Mouse (Mus musculus) heart, adult 2 months (tissue): Measurements from ENCODE around the gene Krtap26-1. TPM values are rescaled to one million over a fixed set of nuclear protein-coding genes. Genes with fewer than 3 reads are reported as not detected.

Experiments used
- DNase-seq, 2 experiments: peaks; one replicate each; pipeline ENCODE4 v3.0.0; 2021
- H3K27ac ChIP-seq: fragments of 200-600 bp; 2 replicates; pipeline ENCODE4 v1.8.1; 2022
- H3K27me3 ChIP-seq: fragments of 200-500 bp; 2 replicates; pipeline ENCODE4 v1.6.1; 2012; ENCODE audit warnings: mild to moderate bottlenecking, low read length, inconsistent platforms, mixed read lengths; ENCODE audit not compliant: control insufficient read depth, insufficient read depth
- H3K36me3 ChIP-seq: fragments of 200-500 bp; 2 replicates; pipeline ENCODE4 v1.6.1; 2012; ENCODE audit warnings: low read length, inconsistent platforms; ENCODE audit not compliant: control insufficient read depth, insufficient read depth
- H3K4me1 ChIP-seq: fragments of 200-500 bp; 2 replicates; pipeline ENCODE4 v1.6.1; 2011; ENCODE audit warnings: low read length; ENCODE audit not compliant: control insufficient read depth, insufficient read depth
- H3K4me3 ChIP-seq: fragments of 200-600 bp; 2 replicates; pipeline ENCODE4 v1.8.1; 2022
- H3K79me2 ChIP-seq: fragments of 200-500 bp; replicated peaks from 2 replicates; pipeline ENCODE4 v1.6.1; 2012; ENCODE audit warnings: mild to moderate bottlenecking, inconsistent platforms, low read length, moderate library complexity, mixed read lengths; ENCODE audit not compliant: control insufficient read depth, insufficient read depth
- H3K9ac ChIP-seq: fragments of 200-500 bp; 2 replicates; pipeline ENCODE4 v1.6.1; 2012; ENCODE audit warnings: low read depth, mild to moderate bottlenecking, control low read depth, inconsistent platforms, low read length, mixed read lengths
- CTCF ChIP-seq: fragments of 200-600 bp; IDR thresholded peaks from 2 replicates; pipeline ENCODE4 v1.8.1; 2022; ENCODE audit warnings: antibody characterized with exemption, mild to moderate bottlenecking, moderate library complexity
- EP300 ChIP-seq: fragments of 200-500 bp; IDR thresholded peaks from 2 replicates; pipeline ENCODE4 v1.6.1; 2011; ENCODE audit warnings: low read depth, low read length, control low read depth; ENCODE audit not compliant: insufficient read depth
- POLR2A ChIP-seq: fragments of 200-500 bp; IDR thresholded peaks from 2 replicates; pipeline ENCODE4 v1.6.1; 2011; ENCODE audit warnings: mild to moderate bottlenecking, low read depth, low read length, control low read depth; ENCODE audit not compliant: insufficient read depth
- WGBS: fragments of 180-500 bp; shearing (Covaris S2); methylation state at CpG from one replicate; pipeline ENCODE4 v1.1.7; 2018; 5-methylcytosine and 5-hydroxymethylcytosine counted together
- intact Hi-C: fragments of 180-260 bp; cut with DNase I; formaldehyde crosslinking; loops from one replicate; pipeline ENCODE4 v1.15.1; 2025
- polyA plus RNA-seq: library from polyadenylated mRNA; depleted of rRNA; stranded (reverse); fragments of >200 nt; gene quantifications from 2 replicates; pipeline ENCODE4 v1.2.3, GENCODE M21; 2012; rRNA removed
- total RNA-seq, 2 experiments: library from RNA; stranded (reverse); gene quantifications; 2 replicates each; pipeline ENCODE4 v1.2.3; 2021

The Krtap26-1 gene
- total and polyA plus RNA-seq, 3 experiments: not detected

GRCm38 (mm10) chr16:88599504-88600237, 47.9 kb downstream of the Krtap26-1 start:
- no peaks in the 10 kb centered on the region for H3K4me1 ChIP-seq
- no peak for DNase-seq
- H3K79me2 ChIP-seq: no peaks in the 10 kb centered on the region
- intact Hi-C loops: no loop called here
- H3K27ac ChIP-seq: no peak overlapping the region
- TF ChIP-seq CTCF (no peak), EP300 (no peak), POLR2A (no peak)
- H3K36me3 ChIP-seq: no peaks in the 10 kb centered on the region
- no peak overlapping the region for H3K9ac ChIP-seq
- WGBS: 61% methylated on average over 16 of the region's 16 CpGs
- no peak overlapping the region for H3K4me3 ChIP-seq
- H3K27me3 ChIP-seq: no peaks in the 10 kb centered on the region

Other genes starting within 250 kb of the Krtap26-1 start
- gene Cldn17, start 140.8 kb downstream of the Krtap26-1 start, total RNA-seq: not detected
- not detected in 2 replicates for gene Cldn17, start 140.8 kb downstream of the Krtap26-1 start, polyA plus RNA-seq
- not detected for gene Cldn8, start 84.6 kb downstream of the Krtap26-1 start, total RNA-seq
- gene Cldn8, start 84.6 kb downstream of the Krtap26-1 start, polyA plus RNA-seq: 0.10 TPM in 1 of 2 replicates, not detected in the other
- not detected for gene Krtap24-1, start 35.5 kb downstream of the Krtap26-1 start, total RNA-seq
- not detected in 2 replicates for gene Krtap24-1, start 35.5 kb downstream of the Krtap26-1 start, polyA plus RNA-seq
- gene 2310079G19Rik, start 20.1 kb downstream of the Krtap26-1 start, total RNA-seq: not detected
- gene 2310079G19Rik, start 20.1 kb downstream of the Krtap26-1 start, polyA plus RNA-seq: not detected in 2 replicates
- not detected for gene Krtap27-1, start 23.9 kb upstream of the Krtap26-1 start, total RNA-seq
- gene Krtap27-1, start 23.9 kb upstream of the Krtap26-1 start, polyA plus RNA-seq: not detected in 2 replicates
- gene 2310061N02Rik, start 60.2 kb upstream of the Krtap26-1 start, total RNA-seq: not detected
- gene 2310061N02Rik, start 60.2 kb upstream of the Krtap26-1 start, polyA plus RNA-seq: not detected in 2 replicates
- gene Krtap13-1, start 81.1 kb upstream of the Krtap26-1 start, total RNA-seq: not detected
- not detected in 2 replicates for gene Krtap13-1, start 81.1 kb upstream of the Krtap26-1 start, polyA plus RNA-seq
- gene Krtap13, start 103.8 kb upstream of the Krtap26-1 start, total RNA-seq: not detected
- gene Krtap13, start 103.8 kb upstream of the Krtap26-1 start, polyA plus RNA-seq: not detected in 2 replicates
- gene 2310034C09Rik, start 111.1 kb upstream of the Krtap26-1 start, total RNA-seq: not detected
- gene 2310034C09Rik, start 111.1 kb upstream of the Krtap26-1 start, polyA plus RNA-seq: not detected in 2 replicates
- not detected for gene 2310057N15Rik, start 126.4 kb upstream of the Krtap26-1 start, total RNA-seq
- not detected in 2 replicates for gene 2310057N15Rik, start 126.4 kb upstream of the Krtap26-1 start, polyA plus RNA-seq
- gene Gm5965, start 130.1 kb upstream of the Krtap26-1 start, total RNA-seq: not detected
- gene Gm5965, start 130.1 kb upstream of the Krtap26-1 start, polyA plus RNA-seq: not detected in 2 replicates
- gene Gm20741, start 164.4 kb upstream of the Krtap26-1 start, total RNA-seq: not detected
- gene Gm20741, start 164.4 kb upstream of the Krtap26-1 start, polyA plus RNA-seq: not detected in 2 replicates
- gene Krtap15, start 172.4 kb upstream of the Krtap26-1 start, total RNA-seq: not detected
- gene Krtap15, start 172.4 kb upstream of the Krtap26-1 start, polyA plus RNA-seq: not detected in 2 replicates
- gene Krtap14, start 178.3 kb upstream of the Krtap26-1 start, total RNA-seq: not detected
- not detected in 2 replicates for gene Krtap14, start 178.3 kb upstream of the Krtap26-1 start, polyA plus RNA-seq
- not detected for gene Krtap19-1, start 221.6 kb upstream of the Krtap26-1 start, total RNA-seq
- gene Krtap19-1, start 221.6 kb upstream of the Krtap26-1 start, polyA plus RNA-seq: not detected in 2 replicates
- not detected for gene Krtap19-2, start 226.5 kb upstream of the Krtap26-1 start, total RNA-seq
- not detected in 2 replicates for gene Krtap19-2, start 226.5 kb upstream of the Krtap26-1 start, polyA plus RNA-seq
- gene Krtap19-3, start 230.2 kb upstream of the Krtap26-1 start, total RNA-seq: not detected
- not detected in 2 replicates for gene Krtap19-3, start 230.2 kb upstream of the Krtap26-1 start, polyA plus RNA-seq
- not detected for gene Krtap19-4, start 237.3 kb upstream of the Krtap26-1 start, total RNA-seq
- not detected in 2 replicates for gene Krtap19-4, start 237.3 kb upstream of the Krtap26-1 start, polyA plus RNA-seq
- not detected for gene Krtap19-5, start 248.7 kb upstream of the Krtap26-1 start, total RNA-seq
- gene Krtap19-5, start 248.7 kb upstream of the Krtap26-1 start, polyA plus RNA-seq: not detected in 2 replicates